Mouse (Mus musculus): ENCODE results near the gene Jak2. TPM values are rescaled to one million over a fixed set of nuclear protein-coding genes. Genes with fewer than 3 reads are reported as not detected.

Gene Jak2
- polyA plus RNA-seq, 1 experiment from 2014 or later: 14.4 TPM

- H3K4me1 ChIP-seq (ENCODE audit: control insufficient read depth, insufficient read depth, low read length): peaks cover 9% of the 10 kb centered on the region; the same call in 1 of the 2 replicates
- H3K9me3 ChIP-seq (replicated peaks; ENCODE audit: control insufficient read depth, low read length, poor library complexity, severe bottlenecking): no peaks in the 10 kb centered on the region
- ATAC-seq: 0 out of 2 replicates have a peak, but pooled peaks have one; percentile 47
- H3K4me3 ChIP-seq (ENCODE audit: low read depth, low read length): no peak overlapping the region
- H3K9ac ChIP-seq (ENCODE audit: low read depth, low read length): no peak overlapping the region
- H3K4me2 ChIP-seq (ENCODE audit: low read length): peak overlapping the region; percentile 11; the same call in 1 of the 2 replicates
- 37% methylated on average over 5 of the region's 5 CpGs for WGBS
- H3K27ac ChIP-seq (ENCODE audit: low read length): peak overlapping the region; percentile 9; the same call in 1 of the 2 replicates
- H3K27me3 ChIP-seq (ENCODE audit: control insufficient read depth, insufficient read depth, low read depth, low read length): no peaks in the 10 kb centered on the region
- H3K36me3 ChIP-seq (ENCODE audit: control insufficient read depth, insufficient read depth, low read length): 0 out of 2 replicates have a peak, but pooled peaks cover 4% of the 10 kb centered on the region
These were observed 13.9 kb downstream of the Jak2 start for GRCm38 (mm10) chr19:29265538-29265937.

DNA sequence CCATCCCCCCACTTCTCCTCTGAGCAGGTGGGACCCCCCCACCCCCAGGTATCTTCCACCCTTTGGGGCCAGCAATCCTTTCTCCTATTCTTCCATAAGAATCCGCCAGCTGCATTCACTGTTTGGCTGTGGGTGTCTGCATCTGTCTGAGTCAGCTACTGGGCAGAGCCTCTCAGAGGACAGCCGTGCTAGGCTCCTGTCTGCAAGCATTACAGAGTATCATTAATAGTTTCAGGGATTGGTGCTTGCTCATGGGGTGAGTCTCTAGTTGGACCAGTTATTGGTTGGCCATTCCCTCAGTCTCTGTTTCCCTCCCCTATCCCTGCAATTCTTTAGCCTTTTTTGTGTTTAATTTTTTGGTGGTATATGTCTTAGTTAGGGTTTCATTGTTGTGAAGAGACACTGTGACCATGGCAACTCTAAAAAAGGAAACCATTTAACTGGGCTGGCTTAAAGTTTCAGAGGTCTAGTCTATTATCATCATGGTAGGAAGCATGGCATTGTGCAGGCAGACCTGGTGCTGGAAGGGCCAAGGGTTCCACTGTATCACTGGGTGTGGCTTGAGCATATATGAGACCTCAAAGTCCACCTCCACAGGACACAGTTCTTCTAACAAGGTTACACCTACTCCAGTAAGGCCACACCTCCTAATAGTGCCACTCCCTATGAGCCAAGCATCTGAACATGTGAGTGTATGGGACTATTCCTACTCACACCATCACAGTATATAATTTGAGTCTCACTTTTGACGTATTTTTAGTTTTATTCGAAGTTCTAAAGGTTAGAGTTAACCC, 15.6 kb downstream of the Jak2 start:
- Histone ChIP-seq H3K9ac (ENCODE audit: low read depth, low read length) (no peak overlapping the region), H3K4me3 (ENCODE audit: low read depth, low read length) (no peak overlapping the region), H3K27me3 (ENCODE audit: control insufficient read depth, insufficient read depth, low read depth, low read length) (no peaks in the 10 kb centered on the region), H3K4me2 (ENCODE audit: low read length) (no peak overlapping the region), H3K9me3 (replicated peaks; ENCODE audit: control insufficient read depth, low read length, poor library complexity, severe bottlenecking) (no peaks in the 10 kb centered on the region), H3K27ac (ENCODE audit: low read length) (no peak overlapping the region), H3K4me1 (ENCODE audit: control insufficient read depth, insufficient read depth, low read length) (peaks cover 9% of the 10 kb centered on the region; the same call in 1 of the 2 replicates), H3K36me3 (ENCODE audit: control insufficient read depth, insufficient read depth, low read length) (0 out of 2 replicates have a peak, but pooled peaks cover 7% of the 10 kb centered on the region)
- 80% methylated on average over 4 of the region's 4 CpGs for WGBS
- no peak for ATAC-seq

- no peaks in the 10 kb centered on the region for H3K27me3 ChIP-seq (ENCODE audit: control insufficient read depth, insufficient read depth, low read depth, low read length)
- no peak for ATAC-seq
- 0 out of 2 replicates have a peak, but pooled peaks cover 2% of the 10 kb centered on the region for H3K36me3 ChIP-seq (ENCODE audit: control insufficient read depth, insufficient read depth, low read length)
- H3K4me3 ChIP-seq (ENCODE audit: low read depth, low read length): no peak overlapping the region
- no peaks in the 10 kb centered on the region for H3K9me3 ChIP-seq (replicated peaks; ENCODE audit: control insufficient read depth, low read length, poor library complexity, severe bottlenecking)
- H3K4me1 ChIP-seq (ENCODE audit: control insufficient read depth, insufficient read depth, low read length): peaks cover 9% of the 10 kb centered on the region; the same call in 1 of the 2 replicates
- no peak overlapping the region for H3K4me2 ChIP-seq (ENCODE audit: low read length)
- no peak overlapping the region for H3K27ac ChIP-seq (ENCODE audit: low read length)
- 95% methylated on average over 4 of the region's 4 CpGs for WGBS
- no peak overlapping the region for H3K9ac ChIP-seq (ENCODE audit: low read depth, low read length)
These were observed 17.2 kb downstream of the Jak2 start for GRCm38 (mm10) chr19:29268788-29269321.

DNA sequence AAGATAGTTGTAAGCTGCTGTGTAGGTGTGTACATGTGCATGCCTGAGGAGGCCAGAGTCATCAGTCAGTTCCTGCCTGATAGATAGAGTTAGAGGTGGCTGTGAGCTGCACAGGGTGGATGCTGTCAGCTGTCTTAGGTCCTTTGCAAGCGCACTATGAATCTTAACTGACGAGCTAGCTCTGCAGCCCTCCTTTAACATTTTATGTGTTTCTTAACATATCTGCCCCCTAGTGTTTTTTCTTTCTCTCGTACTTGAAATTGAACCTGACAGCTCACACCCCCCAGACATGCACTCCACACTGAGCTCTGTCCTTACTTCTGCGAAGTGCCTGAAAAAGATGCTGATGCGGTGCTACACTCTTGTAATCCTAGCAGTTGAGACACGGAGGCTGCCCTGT, 18.6 kb downstream of the Jak2 start:
- H3K4me1 ChIP-seq (ENCODE audit: control insufficient read depth, insufficient read depth, low read length): peaks cover 9% of the 10 kb centered on the region; the same call in 1 of the 2 replicates
- no peak overlapping the region for H3K9ac ChIP-seq (ENCODE audit: low read depth, low read length)
- no peak overlapping the region for H3K4me3 ChIP-seq (ENCODE audit: low read depth, low read length)
- no peak overlapping the region for H3K4me2 ChIP-seq (ENCODE audit: low read length)
- H3K27me3 ChIP-seq (ENCODE audit: control insufficient read depth, insufficient read depth, low read depth, low read length): no peaks in the 10 kb centered on the region
- 0 out of 2 replicates have a peak, but pooled peaks cover 2% of the 10 kb centered on the region for H3K36me3 ChIP-seq (ENCODE audit: control insufficient read depth, insufficient read depth, low read length)
- no peaks in the 10 kb centered on the region for H3K9me3 ChIP-seq (replicated peaks; ENCODE audit: control insufficient read depth, low read length, poor library complexity, severe bottlenecking)
- H3K27ac ChIP-seq (ENCODE audit: low read length): no peak overlapping the region
- ATAC-seq: peak; percentile 70
- 25% methylated on average over 6 of the region's 6 CpGs for WGBS

- Histone ChIP-seq H3K9ac (ENCODE audit: low read depth, low read length) (no peak overlapping the region), H3K4me2 (ENCODE audit: low read length) (no peak overlapping the region), H3K27ac (ENCODE audit: low read length) (no peak overlapping the region), H3K4me3 (ENCODE audit: low read depth, low read length) (no peak overlapping the region), H3K27me3 (ENCODE audit: control insufficient read depth, insufficient read depth, low read depth, low read length) (no peaks in the 10 kb centered on the region), H3K9me3 (replicated peaks; ENCODE audit: control insufficient read depth, low read length, poor library complexity, severe bottlenecking) (no peaks in the 10 kb centered on the region), H3K4me1 (ENCODE audit: control insufficient read depth, insufficient read depth, low read length) (peaks cover 3% of the 10 kb centered on the region; the same call in 1 of the 2 replicates), H3K36me3 (ENCODE audit: control insufficient read depth, insufficient read depth, low read length) (peaks cover 2% of the 10 kb centered on the region; the same call in 1 of the 2 replicates)
- 85% methylated on average over 12 of the region's 12 CpGs for WGBS
- no peak for ATAC-seq
These were observed 19.5 kb downstream of the Jak2 start for GRCm38 (mm10) chr19:29271147-29271578.

- no peak for ATAC-seq
- H3K27ac ChIP-seq (ENCODE audit: low read length): no peak overlapping the region
- H3K27me3 ChIP-seq (ENCODE audit: control insufficient read depth, insufficient read depth, low read depth, low read length): no peaks in the 10 kb centered on the region
- peaks cover 3% of the 10 kb centered on the region; the same call in 1 of the 2 replicates for H3K4me1 ChIP-seq (ENCODE audit: control insufficient read depth, insufficient read depth, low read length)
- 97% methylated on average over 3 of the region's 3 CpGs for WGBS
- H3K36me3 ChIP-seq (ENCODE audit: control insufficient read depth, insufficient read depth, low read length): peaks cover 10% of the 10 kb centered on the region
- no peak overlapping the region for H3K9ac ChIP-seq (ENCODE audit: low read depth, low read length)
- no peak overlapping the region for H3K4me2 ChIP-seq (ENCODE audit: low read length)
- H3K4me3 ChIP-seq (ENCODE audit: low read depth, low read length): no peak overlapping the region
- no peaks in the 10 kb centered on the region for H3K9me3 ChIP-seq (replicated peaks; ENCODE audit: control insufficient read depth, low read length, poor library complexity, severe bottlenecking)
These were observed 20.6 kb downstream of the Jak2 start for GRCm38 (mm10) chr19:29272011-29272809.

- WGBS: 94% methylated on average over 4 of the region's 4 CpGs
- no peak overlapping the region for H3K9ac ChIP-seq (ENCODE audit: low read depth, low read length)
- H3K36me3 ChIP-seq (ENCODE audit: control insufficient read depth, insufficient read depth, low read length): peaks cover 12% of the 10 kb centered on the region
- no peak for ATAC-seq
- no peak overlapping the region for H3K27ac ChIP-seq (ENCODE audit: low read length)
- no peak overlapping the region for H3K4me2 ChIP-seq (ENCODE audit: low read length)
- no peaks in the 10 kb centered on the region for H3K4me1 ChIP-seq (ENCODE audit: control insufficient read depth, insufficient read depth, low read length)
- H3K27me3 ChIP-seq (ENCODE audit: control insufficient read depth, insufficient read depth, low read depth, low read length): no peaks in the 10 kb centered on the region
- H3K9me3 ChIP-seq (replicated peaks; ENCODE audit: control insufficient read depth, low read length, poor library complexity, severe bottlenecking): no peaks in the 10 kb centered on the region
- no peak overlapping the region for H3K4me3 ChIP-seq (ENCODE audit: low read depth, low read length)
These were observed 24.8 kb downstream of the Jak2 start for GRCm38 (mm10) chr19:29276414-29276813.

GRCm38 (mm10) chr19:29278944-29279587, 27.4 kb downstream of the Jak2 start:
- no peak for ATAC-seq
- H3K4me3 ChIP-seq (ENCODE audit: low read depth, low read length): no peak overlapping the region
- WGBS: 76% methylated on average over 6 of the region's 6 CpGs

More at GRCm38 (mm10) chr19:29278944-29279587, 27.4 kb downstream of the Jak2 start:
- Histone ChIP-seq H3K4me1 (ENCODE audit: control insufficient read depth, insufficient read depth, low read length) (no peaks in the 10 kb centered on the region), H3K9me3 (replicated peaks; ENCODE audit: control insufficient read depth, low read length, poor library complexity, severe bottlenecking) (no peaks in the 10 kb centered on the region), H3K36me3 (ENCODE audit: control insufficient read depth, insufficient read depth, low read length) (peaks cover 9% of the 10 kb centered on the region), H3K27me3 (ENCODE audit: control insufficient read depth, insufficient read depth, low read depth, low read length) (no peaks in the 10 kb centered on the region), H3K27ac (ENCODE audit: low read length) (no peak overlapping the region), H3K4me2 (ENCODE audit: low read length) (no peak overlapping the region), H3K9ac (ENCODE audit: low read depth, low read length) (no peak overlapping the region)
